8 mouse cellular contexts compared by ENCODE assay signal in the genomic region with DNA sequence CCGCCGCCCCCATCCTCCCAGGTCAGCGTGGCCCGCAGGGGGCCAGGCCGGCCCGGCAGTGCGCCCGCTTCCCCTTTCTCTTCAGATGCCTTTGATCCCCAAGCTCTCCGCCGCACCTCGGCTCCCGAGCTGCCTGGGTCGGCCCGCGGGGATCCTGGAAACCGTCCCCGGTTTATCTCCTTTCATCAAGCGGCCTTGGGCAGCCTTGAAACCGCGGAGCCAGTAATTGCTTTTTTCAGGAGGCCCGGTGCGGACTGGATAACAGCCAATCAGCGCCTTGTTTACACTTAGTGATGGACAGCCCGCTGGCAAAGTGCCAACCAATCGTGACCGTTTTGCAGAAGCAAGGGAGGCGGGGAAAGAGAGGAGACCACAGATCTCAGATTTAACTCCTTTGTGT. TPM values are rescaled to one million over a fixed set of nuclear protein-coding genes. Genes with fewer than 3 reads are reported as not detected.
DNase-seq lines count a peak whose midpoint lies in the region; ATAC-seq and TF ChIP-seq lines count a peak whose summit lies in the region.

No protein-coding gene starts in this region.

- no peak for TF ChIP-seq CTCF in left cerebral cortex, adult 2 months (IDR thresholded peaks at IDR 0.05)

- WGBS in hindbrain, embryonic 16.5 days = under 1% methylated on average over 21 of the region's 27 CpGs

- intact Hi-C loops in left cerebral cortex, adult 2 months (cut with DNase I) = no loop called here

- ATAC-seq in hindbrain, embryonic 16.5 days = peak; percentile 72
- ATAC-seq in megakaryocyte, adult 5-6 weeks (ENCODE audit: poor library complexity, severe bottlenecking) = peak; percentile 61

- H3K27me3 ChIP-seq in hindbrain, embryonic 16.5 days (replicated peaks; ENCODE audit: control insufficient read depth, insufficient read depth, low read length) = no peaks in the 10 kb centered on the region

- H3K36me3 ChIP-seq in hindbrain, embryonic 16.5 days (ENCODE audit: control insufficient read depth, insufficient read depth, low read length) = no peaks in the 10 kb centered on the region

- H3K4me1 ChIP-seq in hindbrain, embryonic 16.5 days (ENCODE audit: control insufficient read depth, insufficient read depth, low read depth, low read length) = peaks cover 45% of the 10 kb centered on the region

- H3K9ac ChIP-seq in hindbrain, embryonic 16.5 days (ENCODE audit: low read depth, low read length) = peak overlapping the region; percentile 97

- peak overlapping the region; percentile 96 for H3K4me2 ChIP-seq in hindbrain, embryonic 16.5 days (ENCODE audit: low read length)

- no peaks in the 10 kb centered on the region for H3K9me3 ChIP-seq in hindbrain, embryonic 16.5 days (ENCODE audit: control insufficient read depth, low read length)

- peak overlapping the region; percentile 90 for H3K4me3 ChIP-seq in hindbrain, embryonic 16.5 days (ENCODE audit: low read length)
- H3K4me3 ChIP-seq in left cerebral cortex, adult 2 months = peak overlapping the region; percentile 89

- H3K27ac ChIP-seq in hindbrain, embryonic 16.5 days (ENCODE audit: low read depth, low read length) = peak overlapping the region; percentile 99
- H3K27ac ChIP-seq in left cerebral cortex, adult 2 months = peak overlapping the region; percentile 98

- DNase-seq in WW6 (ENCODE audit: low read depth, low spot score) = peak; percentile 99
- DNase-seq in cerebellum, postnatal 4 days (ENCODE audit: low spot score in 2 of 2) = peak; percentile 100
- DNase-seq in gastrocnemius, adult 18-20 months (ENCODE audit: low spot score) = peak; percentile 100
- peak; percentile 99 to 100 for DNase-seq in left cerebral cortex, adult 2 months (ENCODE audit: extremely low spot score in 1 of 2, low spot score in 2 of 2)
- peak; percentile 100 for DNase-seq in right cerebral cortex, adult 2 months (ENCODE audit: low spot score in 2 of 2)
- DNase-seq in urinary bladder, postnatal 14 days (ENCODE audit: low spot score) = peak; percentile 100

RNA-seq across cellular contexts. Expression of a gene that starts 1.4 kb away (rescaled TPM):
- 1 to 10 TPM; 3.4 to 4.6 TPM for total RNA-seq in gastrocnemius, adult 18-20 months (2021)
- polyA plus RNA-seq in hindbrain, embryonic 16.5 days (2015; fragmentation: Nextera tagmentation; extraction: Ambion mirVana) = 7.8 and 9.7 TPM in 2 replicates
- 10 to 100 TPM; 20.6 to 21.3 TPM for total RNA-seq in left cerebral cortex, adult 2 months (2021)
- 3.1 and 4.4 TPM in 2 replicates for total RNA-seq in megakaryocyte, adult 5-6 weeks (2015)
- total RNA-seq in megakaryocyte, adult 5-6 weeks (2017) = 1.3 and 1.7 TPM in 2 replicates

Comparison
In these comparisons a context has a peak if more than half of its experiments do, and no peak if none do; other contexts are left out.
1. Peak in every context shown above with its lines: DNase-seq, ATAC-seq, H3K4me3 ChIP-seq and H3K27ac ChIP-seq.